Mouse (Mus musculus) limb, embryonic 10.5 days (tissue): ENCODE measurements around the gene Dnmbp. TPM values are rescaled to one million over a fixed set of nuclear protein-coding genes. Genes with fewer than 3 reads are reported as not detected.

Experiments used
- DNase-seq: peaks from one replicate; pipeline ENCODE4 v3.0.0-alpha.2; 2017; ENCODE audit warnings: low spot score
- H3K27ac ChIP-seq: fragments of 300-500 bp; sonication (generic); 2 replicates; pipeline ENCODE4 v1.5.1; 2016; ENCODE audit warnings: mild to moderate bottlenecking
- H3K27me3 ChIP-seq: fragments of 300-500 bp; sonication (generic); 2 replicates; pipeline ENCODE4 v1.6.1; 2016; ENCODE audit warnings: low read depth, mild to moderate bottlenecking; ENCODE audit not compliant: poor library complexity, severe bottlenecking
- H3K36me3 ChIP-seq: fragments of 300-500 bp; sonication (generic); 2 replicates; pipeline ENCODE4 v1.6.1; 2016; ENCODE audit warnings: mild to moderate bottlenecking, moderate library complexity
- H3K4me1 ChIP-seq: fragments of 300-500 bp; sonication (generic); 2 replicates; pipeline ENCODE4 v1.6.1; 2016
- H3K4me3 ChIP-seq: fragments of 300-500 bp; sonication (generic); 2 replicates; pipeline ENCODE4 v1.5.1; 2016; ENCODE audit warnings: mild to moderate bottlenecking, moderate library complexity
- H3K9me3 ChIP-seq: fragments of 300-500 bp; sonication (generic); replicated peaks from 2 replicates; pipeline ENCODE4 v1.6.1; 2016; ENCODE audit warnings: mild to moderate bottlenecking
- WGBS: fragments of 180-500 bp; shearing (Covaris S2); methylation state at CpG from one replicate; pipeline ENCODE4 v1.1.7; 2016; 5-methylcytosine and 5-hydroxymethylcytosine counted together
- polyA plus RNA-seq: library from polyadenylated mRNA; unstranded; fragments of >200 nt; fragmentation: Nextera tagmentation; extraction: Ambion mirVana; gene quantifications from 2 replicates; pipeline ENCODE4 v1.2.1, GENCODE M21; 2016

Dnmbp gene
- polyA plus RNA-seq: 19.4 and 22.0 TPM in 2 replicates

DNA sequence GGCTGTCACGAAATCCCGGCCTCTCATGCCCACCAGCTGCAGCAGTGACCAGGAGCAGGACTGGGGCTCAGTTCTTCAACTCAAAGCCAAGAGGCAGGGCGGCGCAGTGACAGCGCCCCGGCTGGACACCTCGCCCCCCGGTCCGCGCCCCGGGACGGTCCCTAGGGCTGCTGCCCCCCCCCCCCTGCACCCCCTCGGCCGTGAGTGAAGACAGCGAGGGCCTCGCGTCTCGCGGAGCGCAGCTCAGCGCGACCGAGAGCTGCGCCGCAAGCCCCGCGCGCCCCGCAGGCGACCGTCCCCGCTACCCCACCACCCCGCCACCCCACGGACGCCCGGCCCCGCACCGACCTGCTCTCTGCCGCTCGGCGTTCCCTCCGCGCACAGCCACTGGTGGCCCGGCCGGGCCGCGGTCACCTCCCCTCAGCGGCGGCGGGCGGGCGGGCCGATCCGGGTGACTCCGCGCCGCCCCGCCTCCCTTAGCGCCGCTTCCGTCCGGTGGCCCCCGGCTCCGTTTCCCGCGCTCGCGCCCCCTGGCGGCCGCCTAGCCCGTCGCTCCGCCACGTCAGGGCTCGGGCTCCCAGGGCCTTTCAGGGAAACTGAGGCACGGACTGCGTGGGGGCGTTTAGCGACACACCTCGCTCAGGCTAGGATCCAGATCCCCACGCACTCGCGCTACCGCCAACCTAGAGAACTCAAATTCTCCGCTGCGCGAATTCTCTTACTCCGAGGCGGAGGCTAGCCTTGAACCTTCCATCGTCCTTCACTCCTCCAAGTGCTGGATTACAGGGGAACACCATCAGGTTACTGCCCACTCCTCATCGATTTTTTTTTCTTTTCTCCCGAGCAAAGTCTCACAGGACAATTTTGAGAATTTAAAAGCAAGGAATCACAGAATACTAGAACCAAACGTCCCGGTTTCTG, at the start of gene Dnmbp:
TSS of gene Dnmbp (minus strand) at position 423 of the 921 bp plus-strand sequence.
- 3% methylated on average over 94 of the region's 94 CpGs for WGBS
- DNase-seq: peak; percentile 92
- H3K27me3 ChIP-seq: no peaks in the 10 kb centered on the region
- no peaks in the 10 kb centered on the region for H3K9me3 ChIP-seq
- peak within 1 kb of the TSS; percentile 88 for H3K4me3 ChIP-seq
- peaks cover 30% of the 10 kb centered on the region for H3K4me1 ChIP-seq
- H3K36me3 ChIP-seq: no peaks in the 10 kb centered on the region
- peak within 1 kb of the TSS; percentile 89 for H3K27ac ChIP-seq

DNA sequence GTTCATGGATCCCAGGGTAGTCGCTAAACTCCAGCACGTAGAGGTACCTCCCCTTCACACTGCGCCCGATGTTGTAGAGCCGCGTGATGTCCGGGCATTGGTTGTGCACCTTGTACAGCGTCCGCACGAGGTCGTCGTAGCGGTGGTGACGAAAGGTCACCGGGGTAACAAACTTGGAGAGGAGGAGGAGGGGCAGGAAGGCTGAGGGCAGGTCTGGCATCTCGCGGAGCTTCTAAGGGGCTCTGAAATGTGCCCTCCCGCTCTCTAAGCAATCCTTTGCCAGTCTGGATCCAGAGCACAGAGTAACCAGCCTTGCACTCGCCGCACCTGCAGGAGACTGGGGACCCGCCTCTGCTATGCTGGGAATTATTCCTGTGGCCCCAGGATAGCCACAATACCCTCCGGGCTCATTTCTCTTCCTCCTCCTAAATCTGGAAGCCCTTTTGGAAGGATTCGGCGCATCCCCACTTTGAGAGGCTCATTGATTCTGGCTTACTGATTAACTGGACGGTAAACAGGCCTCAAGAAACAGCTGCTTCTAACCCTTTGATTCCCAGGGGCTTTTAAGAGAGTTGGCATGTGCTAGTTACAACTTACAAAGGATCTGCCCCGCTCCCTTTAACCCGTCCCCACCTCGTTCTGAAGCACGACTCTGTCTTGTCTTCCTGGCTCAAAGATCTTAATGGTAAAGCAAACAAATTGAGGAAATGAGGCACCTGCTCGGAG, 46.2 kb upstream of the Dnmbp start, which contains the start of gene Cpn1:
TSS of gene Cpn1 (minus strand) at position 488 of the 726 bp plus-strand sequence.
- Histone ChIP-seq H3K9me3 (no peaks in the 10 kb centered on the region), H3K4me3 (peak within 1 kb of the TSS; percentile 26), H3K36me3 (no peaks in the 10 kb centered on the region), H3K27me3 (peaks cover 22% of the 10 kb centered on the region), H3K27ac (no peak within 1 kb of the TSS), H3K4me1 (peaks cover 8% of the 10 kb centered on the region)
- no peak for DNase-seq
- WGBS: 18% methylated on average over 30 of the region's 30 CpGs

DNA sequence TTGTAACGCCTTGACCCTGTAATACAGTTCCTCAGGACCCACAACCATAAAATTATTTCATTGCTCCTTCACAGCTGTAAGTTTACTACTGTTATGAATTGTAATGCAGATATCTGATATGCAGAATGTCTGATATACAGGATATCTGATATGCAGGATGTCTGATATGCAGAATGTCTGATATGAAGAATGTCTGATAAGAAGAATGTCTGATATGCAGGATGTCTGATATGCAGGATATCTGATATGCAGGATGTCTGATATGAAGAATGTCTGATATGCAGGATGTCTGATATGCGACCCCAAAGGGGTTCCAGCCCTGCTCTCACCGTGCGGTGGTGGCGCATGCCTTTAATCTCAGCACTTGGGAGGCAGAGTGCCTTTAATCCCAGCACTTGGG, 42.0 kb upstream of the Dnmbp start:
- H3K4me3 ChIP-seq: no peak overlapping the region
- WGBS: 93% methylated on average over 5 of the region's 5 CpGs
- H3K36me3 ChIP-seq: no peaks in the 10 kb centered on the region
- H3K27me3 ChIP-seq: peaks cover 20% of the 10 kb centered on the region
- H3K9me3 ChIP-seq: no peaks in the 10 kb centered on the region
- DNase-seq: no peak
- H3K4me1 ChIP-seq: peaks cover 8% of the 10 kb centered on the region
- H3K27ac ChIP-seq: no peak overlapping the region

DNA sequence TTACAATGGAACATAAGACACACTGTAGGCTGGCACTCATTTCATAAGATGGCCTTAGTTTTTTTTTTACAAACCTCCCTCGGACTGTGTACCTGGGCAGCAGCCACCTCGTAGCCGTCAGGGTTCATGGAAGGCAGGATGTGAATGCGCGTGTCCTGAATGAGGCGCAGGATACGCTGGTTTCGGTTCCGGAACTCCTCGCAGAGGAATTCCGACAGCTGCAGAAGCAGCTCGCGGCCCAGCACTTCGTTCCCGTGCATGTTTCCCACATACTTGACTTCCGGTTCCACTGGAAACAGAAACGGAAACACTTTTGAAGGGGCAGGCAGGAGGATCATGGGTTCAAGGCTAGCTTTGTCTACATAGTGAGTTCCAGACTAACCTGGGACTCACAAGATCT, 40.7 kb upstream of the Dnmbp start:
- WGBS: 93% methylated on average over 17 of the region's 17 CpGs
- no peak for DNase-seq
- Histone ChIP-seq H3K27me3 (peaks cover 8% of the 10 kb centered on the region), H3K27ac (no peak overlapping the region), H3K4me3 (no peak overlapping the region), H3K4me1 (peaks cover under 1% of the 10 kb centered on the region), H3K9me3 (no peaks in the 10 kb centered on the region), H3K36me3 (no peaks in the 10 kb centered on the region)

GRCm38 (mm10) chr19:43977799-43978198, 37.8 kb upstream of the Dnmbp start:
- no peak overlapping the region for H3K4me3 ChIP-seq
- H3K9me3 ChIP-seq: no peaks in the 10 kb centered on the region
- H3K27me3 ChIP-seq: no peaks in the 10 kb centered on the region
- DNase-seq: no peak
- H3K4me1 ChIP-seq: no peaks in the 10 kb centered on the region
- no peak overlapping the region for H3K27ac ChIP-seq
- 89% methylated on average over 3 of the region's 3 CpGs for WGBS
- H3K36me3 ChIP-seq: no peaks in the 10 kb centered on the region

GRCm38 (mm10) chr19:43976661-43977060, 36.7 kb upstream of the Dnmbp start:
- H3K27me3 ChIP-seq: no peaks in the 10 kb centered on the region
- no peaks in the 10 kb centered on the region for H3K9me3 ChIP-seq
- no peaks in the 10 kb centered on the region for H3K36me3 ChIP-seq
- no peak overlapping the region for H3K27ac ChIP-seq
- 58% methylated on average over 6 of the region's 6 CpGs for WGBS
- no peak for DNase-seq
- H3K4me3 ChIP-seq: no peak overlapping the region
- no peaks in the 10 kb centered on the region for H3K4me1 ChIP-seq

DNA sequence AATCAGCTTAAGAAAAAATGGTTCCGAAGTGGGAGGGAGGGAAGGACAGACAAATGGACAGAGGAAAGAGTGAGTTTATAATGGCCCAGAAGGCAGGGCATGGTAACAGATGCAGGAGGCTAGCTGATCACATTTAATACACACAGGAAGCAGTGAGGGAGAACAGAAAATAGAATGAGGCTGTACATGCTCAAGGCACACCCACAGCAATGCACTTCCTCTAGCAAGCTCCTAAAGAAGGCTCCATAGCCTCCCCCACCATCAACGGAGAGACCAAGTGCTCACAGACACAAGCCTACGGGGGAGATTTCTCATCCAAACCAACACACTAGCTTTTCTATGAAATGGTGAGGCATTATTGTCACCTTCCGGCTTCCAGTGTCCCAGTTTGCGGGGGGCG, 34.2 kb upstream of the Dnmbp start:
- WGBS: 92% methylated on average over 6 of the region's 6 CpGs
- Histone ChIP-seq H3K27me3 (no peaks in the 10 kb centered on the region), H3K27ac (no peak overlapping the region), H3K4me3 (no peak overlapping the region), H3K9me3 (no peaks in the 10 kb centered on the region), H3K36me3 (no peaks in the 10 kb centered on the region), H3K4me1 (no peaks in the 10 kb centered on the region)
- DNase-seq: no peak

GRCm38 (mm10) chr19:43973711-43974110, 33.7 kb upstream of the Dnmbp start:
- 88% methylated on average over 9 of the region's 9 CpGs for WGBS
- no peak overlapping the region for H3K4me3 ChIP-seq
- H3K4me1 ChIP-seq: no peaks in the 10 kb centered on the region
- H3K27ac ChIP-seq: no peak overlapping the region
- H3K9me3 ChIP-seq: no peaks in the 10 kb centered on the region
- H3K27me3 ChIP-seq: no peaks in the 10 kb centered on the region
- no peaks in the 10 kb centered on the region for H3K36me3 ChIP-seq
- no peak for DNase-seq

- Histone ChIP-seq H3K4me3 (no peak overlapping the region), H3K36me3 (no peaks in the 10 kb centered on the region), H3K4me1 (no peaks in the 10 kb centered on the region), H3K9me3 (no peaks in the 10 kb centered on the region), H3K27me3 (no peaks in the 10 kb centered on the region), H3K27ac (no peak overlapping the region)
- DNase-seq: no peak
- WGBS: 93% methylated on average over 8 of the region's 8 CpGs
Observed at GRCm38 (mm10) chr19:43972129-43972528, 32.1 kb upstream of the Dnmbp start.

DNA sequence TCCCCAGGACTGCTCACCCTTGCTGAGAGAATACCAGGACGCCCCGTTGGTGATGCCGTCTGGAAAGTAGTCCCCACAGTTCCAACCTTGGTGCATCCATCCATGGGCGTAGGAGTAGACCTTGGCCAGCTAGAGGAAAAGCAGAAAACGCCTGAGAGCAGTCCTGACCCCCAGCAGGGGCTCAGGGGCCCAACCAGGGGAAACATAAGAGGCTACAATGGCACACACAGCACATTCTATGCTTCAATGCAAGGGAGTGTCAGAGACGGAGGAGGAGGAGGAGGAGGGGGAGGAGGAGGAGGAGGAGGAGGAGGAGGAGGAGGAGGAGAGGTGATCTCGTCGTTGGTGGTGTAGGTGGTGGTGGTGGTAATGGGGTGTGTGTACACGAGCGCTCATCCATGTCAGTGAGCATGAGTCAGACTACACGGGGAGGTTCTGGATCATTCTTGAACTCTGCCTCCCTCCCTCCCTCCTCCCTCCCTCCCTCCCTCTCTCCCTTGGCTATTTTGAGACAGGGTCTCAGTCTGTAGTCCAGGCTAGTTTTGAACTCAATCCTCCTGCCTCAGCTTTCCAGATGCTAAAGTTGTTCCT, 28.5 kb upstream of the Dnmbp start:
- Histone ChIP-seq H3K27me3 (no peaks in the 10 kb centered on the region), H3K9me3 (no peaks in the 10 kb centered on the region), H3K36me3 (no peaks in the 10 kb centered on the region), H3K27ac (no peak overlapping the region), H3K4me3 (no peak overlapping the region), H3K4me1 (no peaks in the 10 kb centered on the region)
- no peak for DNase-seq
- WGBS: 70% methylated on average over 10 of the region's 11 CpGs

DNA sequence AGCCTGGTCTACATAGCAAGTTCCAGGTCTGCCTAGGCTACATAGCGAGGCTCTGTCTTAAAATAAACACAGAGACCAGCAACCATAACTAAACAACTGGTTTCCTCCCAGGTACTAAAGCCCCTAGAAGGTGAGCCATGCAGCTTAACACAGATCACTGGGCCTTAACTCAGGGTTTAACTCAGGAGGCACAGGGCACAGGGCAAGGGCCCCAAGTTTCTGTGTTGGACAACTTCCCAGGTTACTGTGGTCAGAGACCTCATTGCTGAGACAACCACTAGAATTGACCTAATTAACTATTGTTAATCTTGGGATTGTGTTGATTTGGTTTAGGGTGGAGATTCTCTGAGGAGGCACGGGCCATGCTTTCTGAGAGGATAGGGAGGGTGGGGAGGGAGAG, 26.5 kb upstream of the Dnmbp start:
- no peaks in the 10 kb centered on the region for H3K36me3 ChIP-seq
- no peak overlapping the region for H3K27ac ChIP-seq
- no peak for DNase-seq
- no peaks in the 10 kb centered on the region for H3K9me3 ChIP-seq
- WGBS: 79% methylated on average over 2 of the region's 2 CpGs
- H3K4me3 ChIP-seq: no peak overlapping the region
- H3K27me3 ChIP-seq: no peaks in the 10 kb centered on the region
- H3K4me1 ChIP-seq: no peaks in the 10 kb centered on the region

- H3K4me3 ChIP-seq: no peak overlapping the region
- no peak for DNase-seq
- H3K9me3 ChIP-seq: no peaks in the 10 kb centered on the region
- no peak overlapping the region for H3K27ac ChIP-seq
- no peaks in the 10 kb centered on the region for H3K36me3 ChIP-seq
- no peaks in the 10 kb centered on the region for H3K27me3 ChIP-seq
- no peaks in the 10 kb centered on the region for H3K4me1 ChIP-seq
- 90% methylated on average over 11 of the region's 11 CpGs for WGBS
Observed at GRCm38 (mm10) chr19:43965496-43966085, 25.6 kb upstream of the Dnmbp start.
